ENCODE assay signal across 16 mouse cellular contexts in genomic region chr16:48610866-48611265, GRCm38 (mm10).
"Had no signal": no experiment of that assay in that cellular context is flagged by ENCODE, and none has a peak within 500 bp of the region (broad histone marks: within the 10 kb centered on the region; RNA-seq: fewer than 3 reads in every experiment).

No protein-coding gene starts in this region.

- H3K27ac ChIP-seq: midbrain, embryonic 13.5 days; midbrain, embryonic 15.5 days; neural tube, embryonic 13.5 days; neural tube, embryonic 15.5 days; stomach, embryonic 15.5 days; stomach, postnatal 0 days had no signal

- H3K4me2 ChIP-seq: lung, embryonic 14.5 days; midbrain, embryonic 11.5 days; midbrain, embryonic 13.5 days; midbrain, embryonic 15.5 days; neural tube, embryonic 13.5 days; neural tube, embryonic 15.5 days; stomach, embryonic 15.5 days had no signal

- H3K4me1 ChIP-seq: midbrain, embryonic 13.5 days; midbrain, embryonic 15.5 days; neural tube, embryonic 13.5 days; neural tube, embryonic 15.5 days; stomach, embryonic 15.5 days had no signal

- ATAC-seq: midbrain, embryonic 13.5 days; midbrain, embryonic 15.5 days had no signal

- H3K9me3 ChIP-seq: megakaryocyte, embryonic 14.5 days; midbrain, embryonic 13.5 days; midbrain, embryonic 15.5 days; neural tube, embryonic 13.5 days; neural tube, embryonic 15.5 days; stomach, embryonic 15.5 days had no signal

- DNase-seq: lung, adult 18-20 months; lung, embryonic 14.5 days; lung, postnatal 10 days; lung, postnatal 4 days; right cerebral cortex, postnatal 14 days; thymus, adult 2 months; thymus, postnatal 25 days; thymus, postnatal 4 days had no signal

- H3K4me3 ChIP-seq: megakaryocyte, embryonic 14.5 days; midbrain, embryonic 13.5 days; midbrain, embryonic 15.5 days; neural tube, embryonic 13.5 days; neural tube, embryonic 15.5 days; stomach, embryonic 15.5 days had no signal

- H3K9ac ChIP-seq: lung, embryonic 14.5 days; midbrain, embryonic 13.5 days; midbrain, embryonic 15.5 days; neural tube, embryonic 13.5 days; neural tube, embryonic 15.5 days; stomach, embryonic 15.5 days had no signal

- H3K36me3 ChIP-seq: midbrain, embryonic 13.5 days; midbrain, embryonic 15.5 days; neural tube, embryonic 13.5 days; neural tube, embryonic 15.5 days; stomach, embryonic 15.5 days had no signal

- H3K27me3 ChIP-seq: megakaryocyte, embryonic 14.5 days; midbrain, embryonic 13.5 days; midbrain, embryonic 15.5 days; neural tube, embryonic 13.5 days; neural tube, embryonic 15.5 days; stomach, embryonic 15.5 days had no signal
